8 mouse cellular contexts compared by ENCODE assay signal in the genomic region with DNA sequence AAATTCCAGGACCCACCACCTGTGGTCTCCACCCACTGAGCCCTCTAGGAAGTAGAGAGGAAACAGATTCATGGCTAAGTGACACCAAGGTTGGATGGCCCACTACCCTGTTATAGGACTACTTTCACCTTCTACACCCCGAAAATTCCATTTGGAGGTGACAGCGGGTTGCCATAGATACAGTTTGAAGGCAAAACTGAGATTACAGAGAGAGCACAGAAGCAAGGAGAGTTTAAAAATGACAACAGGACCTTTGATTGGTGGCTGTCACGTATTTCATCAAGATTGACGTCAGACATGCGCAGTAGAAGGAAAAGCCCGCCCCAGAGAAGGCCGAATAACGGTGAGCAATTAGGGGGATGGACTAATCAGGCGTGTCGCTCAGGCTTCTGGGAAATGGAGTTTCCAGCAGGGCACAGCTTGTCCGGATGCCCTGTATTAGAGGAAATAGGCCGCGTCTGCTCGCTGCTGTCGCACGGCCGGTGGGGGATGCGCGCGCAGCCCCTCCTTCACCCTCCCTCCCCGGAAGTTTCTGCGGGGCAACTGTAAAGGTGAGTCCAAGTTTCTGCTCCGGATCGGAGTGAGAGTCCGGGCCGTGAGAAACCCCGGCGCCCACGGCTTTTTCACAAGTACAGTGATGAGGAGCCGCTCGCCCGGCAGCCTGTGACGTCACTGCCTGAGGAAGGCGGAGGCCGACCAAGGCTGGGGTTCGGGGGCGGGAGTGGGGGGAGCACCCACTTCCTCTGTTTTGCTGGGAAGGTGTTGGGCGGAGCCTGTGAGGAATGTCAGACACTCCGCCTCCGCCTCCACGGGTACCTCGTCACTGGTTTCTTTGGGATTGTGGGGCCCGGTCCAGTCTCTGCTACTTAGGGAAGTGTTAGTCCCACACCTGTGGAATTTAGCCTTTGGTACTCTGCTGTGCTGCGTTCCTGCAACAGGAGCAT. TPM values are rescaled to one million over a fixed set of nuclear protein-coding genes. Genes with fewer than 3 reads are reported as not detected.
DNase-seq lines count a peak whose midpoint lies in the region; ATAC-seq and TF ChIP-seq lines count a peak whose summit lies in the region.

TSS of gene Vrk3 (plus strand) at position 313 of the 944 bp plus-strand sequence.

- ATAC-seq in heart, embryonic 11.5 days (replicated peaks; ENCODE audit: insufficient number of reproducible peaks, low FRiP score, low TSS enrichment): peak; percentile 96
- ATAC-seq in kidney, embryonic 16.5 days (ENCODE audit: low FRiP score, low TSS enrichment): peak; percentile 98

- H3K36me3 ChIP-seq in C2C12 (ENCODE audit: control insufficient read depth, insufficient read depth): peaks cover 12% of the 10 kb centered on the region
- peaks cover 27% of the 10 kb centered on the region for H3K36me3 ChIP-seq in erythroblast, embryonic 14.5 days (ENCODE audit: control insufficient read depth)
- H3K36me3 ChIP-seq in heart, embryonic 11.5 days (ENCODE audit: control insufficient read depth, insufficient read depth, low read length): peaks cover 4% of the 10 kb centered on the region; the same call in 1 of the 2 replicates
- peaks cover 13% of the 10 kb centered on the region for H3K36me3 ChIP-seq in kidney, embryonic 16.5 days (ENCODE audit: insufficient read depth, low read length)
- H3K36me3 ChIP-seq in liver, adult 2 months (ENCODE audit: control insufficient read depth, insufficient read depth, low read length): no peaks in the 10 kb centered on the region
- H3K36me3 ChIP-seq in myocyte (ENCODE audit: control insufficient read depth, insufficient read depth): no peaks in the 10 kb centered on the region
- H3K36me3 ChIP-seq in splenic B cell, adult 2 months (ENCODE audit: control insufficient read depth, insufficient read depth, low read length, poor library complexity, severe bottlenecking): no peaks in the 10 kb centered on the region

- H3K79me2 ChIP-seq in C2C12 (ENCODE audit: control insufficient read depth, insufficient read depth): peaks cover 7% of the 10 kb centered on the region
- H3K79me2 ChIP-seq in liver, adult 2 months (ENCODE audit: control insufficient read depth, insufficient read depth, low read length): no peaks in the 10 kb centered on the region
- H3K79me2 ChIP-seq in myocyte (ENCODE audit: control insufficient read depth, insufficient read depth): peaks cover 5% of the 10 kb centered on the region

- H3ac ChIP-seq in C2C12 (ENCODE audit: control insufficient read depth, insufficient read length, low read depth) (peak within 1 kb of the TSS; percentile 80), myocyte (ENCODE audit: control insufficient read depth, insufficient read length) (peak within 1 kb of the TSS; percentile 38)

- peak within 1 kb of the TSS; percentile 45 for H3K4me3 ChIP-seq in C2C12 (ENCODE audit: insufficient read depth, poor library complexity, severe bottlenecking)
- peak within 1 kb of the TSS; percentile 80 for H3K4me3 ChIP-seq in erythroblast, embryonic 14.5 days (replicated peaks)
- peak within 1 kb of the TSS; percentile 57 for H3K4me3 ChIP-seq in heart, embryonic 11.5 days (ENCODE audit: low read depth, low read length)
- peak within 1 kb of the TSS; percentile 75 for H3K4me3 ChIP-seq in kidney, embryonic 16.5 days (ENCODE audit: low read length)
- peak within 1 kb of the TSS; percentile 81 for H3K4me3 ChIP-seq in liver, adult 2 months (ENCODE audit: insufficient read depth, low read depth, low read length)
- H3K4me3 ChIP-seq in myocyte: peak within 1 kb of the TSS; percentile 45

- H3K9ac ChIP-seq in heart, embryonic 11.5 days (ENCODE audit: low read depth, low read length): peak within 1 kb of the TSS; percentile 66
- peak within 1 kb of the TSS; percentile 79 for H3K9ac ChIP-seq in kidney, embryonic 16.5 days (replicated peaks; ENCODE audit: low read length)
- peak within 1 kb of the TSS; percentile 77 for H3K9ac ChIP-seq in liver, adult 2 months (ENCODE audit: low read depth, low read length)

- no peaks in the 10 kb centered on the region for H3K9me3 ChIP-seq in erythroblast, embryonic 14.5 days (ENCODE audit: control insufficient read depth, low read length)
- no peaks in the 10 kb centered on the region for H3K9me3 ChIP-seq in heart, embryonic 11.5 days (replicated peaks; ENCODE audit: control insufficient read depth, low read length)
- no peaks in the 10 kb centered on the region for H3K9me3 ChIP-seq in kidney, embryonic 16.5 days (ENCODE audit: low read length)

- DNase-seq in brain, embryonic 14.5 days (ENCODE audit: low read depth): peak; percentile 99
- DNase-seq in liver, adult 2 months (ENCODE audit: extremely low read depth, low read depth, low spot score): peak; percentile 97
- peak; percentile 98 for DNase-seq in splenic B cell, adult 2 months (ENCODE audit: low read depth, low spot score)

- H3K79me3 ChIP-seq in C2C12 (ENCODE audit: low read depth): peaks cover 3% of the 10 kb centered on the region

- peak within 1 kb of the TSS; percentile 88 for H3K4me2 ChIP-seq in heart, embryonic 11.5 days
- peak within 1 kb of the TSS; percentile 76 for H3K4me2 ChIP-seq in kidney, embryonic 16.5 days (replicated peaks; ENCODE audit: low read depth, low read length)
- H3K4me2 ChIP-seq in myocyte (ENCODE audit: low read depth): peak within 1 kb of the TSS; percentile 96

- WGBS in heart, embryonic 11.5 days (ENCODE audit: insufficient replicate concordance): under 1% methylated on average over 44 of the region's 44 CpGs
- WGBS in kidney, embryonic 16.5 days: under 1% methylated on average over 44 of the region's 44 CpGs
- under 1% methylated on average over 44 of the region's 44 CpGs for WGBS in liver, adult 2 months

- peak within 1 kb of the TSS; percentile 83 for H3K27ac ChIP-seq in heart, embryonic 11.5 days (ENCODE audit: low read depth, low read length)
- peak within 1 kb of the TSS; percentile 95 for H3K27ac ChIP-seq in kidney, embryonic 16.5 days (ENCODE audit: low read length)
- H3K27ac ChIP-seq in liver, adult 2 months (replicated peaks; ENCODE audit: insufficient read depth, low read depth, low read length): peak within 1 kb of the TSS; percentile 93

- TF ChIP-seq POLR2A in brain, embryonic 14.5 days (IDR thresholded peaks at IDR 0.05; ENCODE audit: borderline replicate concordance, extremely low read depth, insufficient read depth, insufficient read length, poor library complexity, severe bottlenecking): peak; percentile 19; the same call in 1 of the 2 replicates
- peak; percentile 54; the same call in 1 of the 2 replicates for TF ChIP-seq POLR2A in liver, adult 2 months (IDR thresholded peaks at IDR 0.05; ENCODE audit: extremely low read depth, insufficient read depth, low read length)
- TF ChIP-seq POLR2A in myocyte (IDR thresholded peaks at IDR 0.05; ENCODE audit: insufficient read length, low read depth): peak; percentile 27

- no peak for TF ChIP-seq CTCF in C2C12 (IDR thresholded peaks at IDR 0.05; ENCODE audit: control insufficient read depth, insufficient read depth, insufficient read length)
- no peak for TF ChIP-seq CTCF in brain, embryonic 14.5 days (IDR thresholded peaks at IDR 0.05; ENCODE audit: borderline replicate concordance, extremely low read depth, insufficient read depth, insufficient read length)
- TF ChIP-seq CTCF in liver, adult 2 months (IDR thresholded peaks at IDR 0.05; ENCODE audit: low read depth, low read length): no peak

- peaks cover 58% of the 10 kb centered on the region for H3K4me1 ChIP-seq in erythroblast, embryonic 14.5 days (ENCODE audit: control insufficient read depth)
- H3K4me1 ChIP-seq in heart, embryonic 11.5 days (ENCODE audit: control insufficient read depth, insufficient read depth, low read length): peaks cover 12% of the 10 kb centered on the region
- H3K4me1 ChIP-seq in kidney, embryonic 16.5 days (ENCODE audit: insufficient read depth, low read length): peaks cover 23% of the 10 kb centered on the region
- H3K4me1 ChIP-seq in liver, adult 2 months (ENCODE audit: control insufficient read depth, insufficient read depth, low read length): peaks cover 6% of the 10 kb centered on the region; the same call in 1 of the 2 replicates

- H3K27me3 ChIP-seq in C2C12 (ENCODE audit: control insufficient read depth, insufficient read depth, insufficient read length) (no peaks in the 10 kb centered on the region), myocyte (ENCODE audit: control insufficient read depth, insufficient read depth, insufficient read length) (no peaks in the 10 kb centered on the region)
- peaks cover 14% of the 10 kb centered on the region for H3K27me3 ChIP-seq in erythroblast, embryonic 14.5 days (ENCODE audit: control insufficient read depth)
- peaks cover 4% of the 10 kb centered on the region; the same call in 1 of the 2 replicates for H3K27me3 ChIP-seq in heart, embryonic 11.5 days (ENCODE audit: control insufficient read depth, insufficient read depth, low read length)
- no peaks in the 10 kb centered on the region for H3K27me3 ChIP-seq in kidney, embryonic 16.5 days (ENCODE audit: insufficient read depth, low read length)
- no peaks in the 10 kb centered on the region for H3K27me3 ChIP-seq in liver, adult 2 months (ENCODE audit: control insufficient read depth, insufficient read depth, low read length)
- H3K27me3 ChIP-seq in splenic B cell, adult 2 months (ENCODE audit: control insufficient read depth, insufficient read depth, low read length, poor library complexity, severe bottlenecking): no peaks in the 10 kb centered on the region

TF ChIP-seq in C2C12, 6 proteins besides CTCF, POLR2A, EP300 and RAD21:
- TF ChIP-seq MYOD1 (IDR thresholded peaks at IDR 0.05; ENCODE audit: control insufficient read depth, insufficient read length, low read depth) (no peak), MAX (IDR thresholded peaks at IDR 0.05) (peak; percentile 10), CEBPB (IDR thresholded peaks at IDR 0.05; ENCODE audit: low read depth) (no peak)

TF ChIP-seq in myocyte, 11 proteins besides CTCF, POLR2A, EP300 and RAD21 (continues in another document):
- TF ChIP-seq MYOD1 (IDR thresholded peaks at IDR 0.05; ENCODE audit: control insufficient read depth in 1 of 3, insufficient read length in 2 of 3, low read depth in 2 of 3) (no peak), E2F4 (IDR thresholded peaks at IDR 0.05; ENCODE audit: insufficient read depth) (peak; percentile 76), TCF3 (IDR thresholded peaks at IDR 0.05; ENCODE audit: insufficient read length, low read depth) (no peak), REST (IDR thresholded peaks at IDR 0.05; ENCODE audit: insufficient read depth, insufficient read length) (no peak), MYOG (IDR thresholded peaks at IDR 0.05; ENCODE audit: control insufficient read depth in 1 of 3, insufficient read depth in 1 of 3, insufficient read length in 2 of 3, low read depth in 2 of 3) (no peak), MAX (IDR thresholded peaks at IDR 0.05; ENCODE audit: low read depth) (no peak)

RNA-seq across cellular contexts. Expression of gene Vrk3, which starts in this region (rescaled TPM):
- polyA plus RNA-seq in C2C12 (2012; fragmentation: generic; extraction: Trizol) (20.0 TPM), myocyte (2012; fragmentation: generic; extraction: Trizol) (20.6 TPM)
- polyA plus RNA-seq in brain, embryonic 14.5 days (2012; rRNA removed): 31.1 and 45.0 TPM in 2 replicates
- polyA plus RNA-seq in erythroblast, embryonic 14.5 days (2012): 16.3 and 18.4 TPM in 2 replicates
- 30.6 and 34.1 TPM in 2 replicates for polyA plus RNA-seq in heart, embryonic 11.5 days (2014; fragmentation: Nextera tagmentation; extraction: Ambion mirVana)
- 54.5 and 54.9 TPM in 2 replicates for polyA plus RNA-seq in kidney, embryonic 16.5 days (2015; fragmentation: Nextera tagmentation; extraction: Ambion mirVana)
- 8.6 and 12.7 TPM in 2 replicates for total RNA-seq in liver, adult 2 months (2014; rRNA removed)
- 31.4 and 34.3 TPM in 2 replicates for polyA plus RNA-seq in liver, adult 2 months (2012; rRNA removed)

Comparison
In these comparisons a context has a peak if more than half of its experiments do, and no peak if none do; other contexts are left out.
1. Peak in every context shown above with its lines: DNase-seq, ATAC-seq, H3K4me3 ChIP-seq and H3K27ac ChIP-seq.